23 mouse cellular contexts compared by ENCODE assay signal in the genomic region with DNA sequence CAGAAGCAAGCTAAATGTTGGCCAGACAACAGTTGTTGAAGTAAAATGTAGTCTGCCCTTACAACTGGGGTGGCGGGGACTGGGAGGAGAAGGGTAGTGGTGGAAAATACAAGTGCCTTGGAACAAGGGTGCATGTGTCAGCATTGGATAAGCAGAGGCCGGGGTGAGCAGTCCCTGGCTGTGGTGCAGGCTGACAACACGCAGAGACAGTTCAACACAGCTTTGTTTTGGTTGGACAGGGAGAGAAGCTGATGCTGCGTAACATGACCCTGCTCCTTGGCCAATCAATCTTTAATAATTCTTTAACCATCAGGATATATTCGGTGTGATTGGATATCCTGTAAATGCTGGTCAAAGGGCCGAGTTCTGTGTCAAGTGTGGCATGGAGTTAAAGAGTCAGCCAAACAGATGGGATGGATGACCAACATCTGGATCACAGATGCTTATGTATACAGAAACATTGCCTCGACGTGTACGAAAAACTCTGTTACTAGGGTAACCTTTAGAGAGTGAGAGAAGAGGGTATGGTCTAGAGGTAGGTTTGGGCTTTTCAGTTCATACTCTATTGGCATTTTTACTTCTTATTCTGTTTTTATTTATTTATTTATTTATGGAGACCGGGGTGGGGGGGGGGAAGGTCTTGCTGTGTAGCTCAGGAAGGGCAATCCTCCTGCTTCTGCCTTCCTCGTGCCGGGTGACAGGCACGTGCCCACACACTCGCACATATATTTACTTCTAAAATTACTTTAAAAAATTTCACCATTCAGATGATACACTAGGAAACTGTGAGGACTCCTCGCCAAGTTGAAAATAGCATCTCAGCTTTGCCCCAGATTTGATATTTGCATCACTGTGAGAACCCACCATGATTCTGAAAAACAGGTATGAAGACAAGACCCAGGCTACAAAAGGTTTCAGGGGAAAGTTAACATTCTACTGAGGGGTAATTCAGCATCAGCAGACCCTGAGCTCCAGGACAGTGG.
DNase-seq lines count a peak whose midpoint lies in the region; TF ChIP-seq lines count a peak whose summit lies in the region.
"Had no signal": no experiment of that assay in that cellular context is flagged by ENCODE, and none has a peak within 500 bp of the region (broad histone marks: within the 10 kb centered on the region; RNA-seq: fewer than 3 reads in every experiment).

No protein-coding gene starts in this region.

- no peak for TF ChIP-seq CTCF in gastrocnemius, adult 2 months (IDR thresholded peaks at IDR 0.05)

- no peak overlapping the region for H3K4me3 ChIP-seq in gastrocnemius, adult 2 months
- H3K4me3 ChIP-seq: embryonic facial prominence, embryonic 13.5 days; heart, embryonic 13.5 days; intestine, embryonic 15.5 days; layer of hippocampus, adult 2 months; midbrain, embryonic 10.5 days; neural tube, embryonic 12.5 days had no signal

- H3K27ac ChIP-seq in gastrocnemius, adult 2 months: no peak overlapping the region
- H3K27ac ChIP-seq: embryonic facial prominence, embryonic 13.5 days; heart, embryonic 13.5 days; hindbrain, embryonic 14.5 days; intestine, embryonic 15.5 days; layer of hippocampus, adult 2 months; midbrain, embryonic 10.5 days; neural tube, embryonic 12.5 days had no signal

- DNase-seq in left cerebral cortex, postnatal 14 days (ENCODE audit: low spot score in 2 of 2): peak; percentile 22 to 29
- no peak for DNase-seq in left cerebral cortex, adult 11 months (ENCODE audit: low spot score)
- DNase-seq in NIH3T3 (ENCODE audit: low read depth): peak; percentile 51
- peak; percentile 73 for DNase-seq in embryo, embryonic 10 days (ENCODE audit: low spot score)
- DNase-seq in forelimb bud, embryonic 11.5 days (ENCODE audit: low read depth, low spot score): peak; percentile 78
- no peak for DNase-seq in gastrocnemius, postnatal 14 days
- no peak for DNase-seq in gastrocnemius, adult 8-10 months (ENCODE audit: low spot score in 2 of 2)
- DNase-seq in gastrocnemius, adult 2 months: no peak
- DNase-seq: adrenal gland, postnatal 25 days; cerebellum, adult 11-12 months; cerebellum, postnatal 14 days; heart, adult 18-20 months; heart, postnatal 36 days; liver; lung, postnatal 4 days; thymus, adult 18-20 months had no signal

- intact Hi-C loops in left cerebral cortex, postnatal 14 days (cut with DNase I): no loop called here
- intact Hi-C loops in gastrocnemius, postnatal 14 days (cut with DNase I; ENCODE audit: low total_unique reads): no loop called here
- intact Hi-C loops in gastrocnemius, adult 2 months (cut with DNase I): no loop called here

Comparison
In these comparisons a context has a peak if more than half of its experiments do, and no peak if none do; other contexts are left out.
1. DNase-seq: peak in left cerebral cortex, postnatal 14 days (2 of 2), NIH3T3 (single experiment), embryo, embryonic 10 days (single experiment) and forelimb bud, embryonic 11.5 days (single experiment); none in left cerebral cortex, adult 11 months (single experiment), gastrocnemius, postnatal 14 days (single experiment), gastrocnemius, adult 8-10 months (0 of 2) and gastrocnemius, adult 2 months (single experiment).